Mouse (Mus musculus) hindbrain, embryonic 12.5 days (tissue): ENCODE measurements around the gene Csrnp1. TPM values are rescaled to one million over a fixed set of nuclear protein-coding genes. Genes with fewer than 3 reads are reported as not detected.
A peak's percentile ranks its signal among the peaks of the same experiment; 100 is the strongest.
"Not testable (repeated sequence)": the region's sequence is repeated elsewhere in the genome, so short reads cannot be mapped to it uniquely, and the experiment has no call there.

Source experiments
- ATAC-seq: fragments of 200-750 bp; cut with Nextera tagmentation; 2 replicates; pipeline ENCODE4 v1.8.0; 2017; ENCODE audit warnings: moderate TSS enrichment; ENCODE audit not compliant: low FRiP score
- H3K27ac ChIP-seq: fragments of 300-500 bp; sonication (generic); 2 replicates; pipeline ENCODE4 v1.5.1; 2016; ENCODE audit warnings: mild to moderate bottlenecking
- H3K27me3 ChIP-seq: fragments of 300-500 bp; sonication (generic); 2 replicates; pipeline ENCODE4 v1.6.1; 2016; ENCODE audit warnings: mild to moderate bottlenecking
- H3K36me3 ChIP-seq: fragments of 300-500 bp; sonication (generic); 2 replicates; pipeline ENCODE4 v1.6.1; 2016; ENCODE audit warnings: mild to moderate bottlenecking
- H3K4me1 ChIP-seq: fragments of 300-500 bp; sonication (generic); 2 replicates; pipeline ENCODE4 v1.6.1; 2016
- H3K4me2 ChIP-seq: fragments of 300-500 bp; sonication (generic); replicated peaks from 2 replicates; pipeline ENCODE4 v1.6.1; 2016; ENCODE audit warnings: mild to moderate bottlenecking
- H3K4me3 ChIP-seq: fragments of 300-500 bp; sonication (generic); 2 replicates; pipeline ENCODE4 v1.5.1; 2016; ENCODE audit warnings: mild to moderate bottlenecking
- H3K9ac ChIP-seq: fragments of 300-500 bp; sonication (generic); 2 replicates; pipeline ENCODE4 v1.6.1; 2016; ENCODE audit warnings: mild to moderate bottlenecking, moderate library complexity
- H3K9me3 ChIP-seq: fragments of 300-500 bp; sonication (generic); replicated peaks from 2 replicates; pipeline ENCODE4 v1.6.1; 2016; ENCODE audit warnings: mild to moderate bottlenecking
- WGBS: fragments of 180-500 bp; shearing (Covaris S2); methylation state at CpG from one replicate; pipeline ENCODE4 v1.1.7; 2016; 5-methylcytosine and 5-hydroxymethylcytosine counted together
- polyA plus RNA-seq: library from polyadenylated mRNA; unstranded; fragments of >200 nt; fragmentation: Nextera tagmentation; extraction: Ambion mirVana; gene quantifications from 2 replicates; pipeline ENCODE4 v1.2.1, GENCODE M21; 2016

Csrnp1 gene
- polyA plus RNA-seq, 1 experiment from 2014 or later, result 2.6 TPM

DNA sequence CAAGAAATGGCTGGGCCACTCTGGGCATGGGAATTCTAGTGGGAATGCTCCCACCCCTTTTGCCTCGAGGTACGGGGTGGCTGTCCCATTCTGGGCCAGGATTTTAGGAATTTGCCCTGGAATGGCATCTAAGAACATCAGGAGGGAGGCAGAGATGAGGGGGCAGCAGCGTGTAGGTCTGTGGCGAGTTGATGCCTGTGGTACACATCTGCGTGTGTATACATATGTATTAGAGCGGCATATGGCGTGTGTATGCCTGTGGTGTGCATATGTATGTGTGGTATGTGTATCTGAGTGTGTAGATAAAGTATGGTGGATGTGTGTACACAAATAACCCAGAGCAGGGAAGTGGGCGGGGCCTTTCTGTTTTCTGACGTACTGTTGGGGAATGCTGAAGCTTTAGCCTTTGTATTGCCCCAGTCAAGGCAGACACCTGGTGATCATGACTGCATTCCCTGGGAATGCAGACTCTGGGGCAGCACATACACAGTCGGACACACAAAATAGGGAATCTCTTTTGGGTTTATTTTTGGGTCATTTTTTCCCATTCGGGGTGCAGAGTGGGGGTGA, 28.9 kb upstream of the Csrnp1 start:
- Histone ChIP-seq H3K27ac (no peak overlapping the region), H3K36me3 (no peaks in the 10 kb centered on the region), H3K4me2 (no peak overlapping the region), H3K9ac (no peak overlapping the region), H3K4me3 (no peak overlapping the region), H3K9me3 (no peaks in the 10 kb centered on the region), H3K27me3 (peaks cover 22% of the 10 kb centered on the region), H3K4me1 (peaks cover 9% of the 10 kb centered on the region)
- ATAC-seq, result no peak
- 77% methylated on average over 11 of the region's 11 CpGs for WGBS

DNA sequence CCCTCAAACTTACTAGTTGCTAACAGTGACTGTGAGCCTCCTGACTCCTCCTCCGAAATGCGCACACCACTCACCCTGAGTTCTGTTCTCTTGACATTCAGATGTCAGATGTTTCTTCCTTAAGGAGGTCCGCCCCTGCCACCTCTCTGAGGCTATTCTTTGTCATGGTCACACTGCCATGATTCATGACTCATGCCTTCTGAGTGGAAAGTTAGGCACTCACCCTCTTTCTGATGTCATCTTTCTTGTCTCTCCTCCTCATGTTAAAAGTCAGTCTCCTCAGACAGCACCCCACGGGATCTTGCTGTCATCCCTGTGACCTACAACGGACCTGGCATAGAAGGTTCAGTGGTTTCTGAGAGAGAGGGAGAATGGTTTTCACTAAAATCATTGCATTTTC, 28.3 kb upstream of the Csrnp1 start:
- H3K4me2 ChIP-seq, result no peak overlapping the region

DNA sequence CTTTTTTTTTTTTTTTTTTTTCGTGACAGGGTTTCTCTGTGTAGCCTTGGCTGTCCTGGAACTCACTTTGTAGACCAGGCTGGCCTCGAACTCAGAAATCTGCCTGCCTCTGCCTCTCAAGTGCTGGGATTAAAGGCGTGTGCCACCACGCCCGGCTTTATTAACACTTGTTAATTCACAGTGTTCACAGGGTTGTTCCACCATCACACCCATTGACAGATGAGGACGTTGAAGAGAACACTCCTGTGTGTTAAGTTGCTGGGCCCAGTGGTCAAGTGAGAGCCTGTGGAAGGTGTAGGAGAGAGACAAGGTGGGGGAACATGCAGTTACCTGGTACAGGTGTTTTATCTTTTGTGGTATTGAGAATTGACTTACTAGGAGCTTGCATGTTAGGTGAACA, 27.7 kb upstream of the Csrnp1 start:
- 86% methylated on average over 6 of the region's 6 CpGs for WGBS
- H3K27me3 ChIP-seq, result peaks cover 22% of the 10 kb centered on the region
- not testable (repeated sequence) for H3K4me1 ChIP-seq, H3K27ac ChIP-seq, ATAC-seq, H3K36me3 ChIP-seq, H3K4me2 ChIP-seq, H3K4me3 ChIP-seq, H3K9me3 ChIP-seq, H3K9ac ChIP-seq

More for the DNA sequence above, 28.3 kb upstream of the Csrnp1 start:
- Histone ChIP-seq H3K27ac (no peak overlapping the region), H3K9me3 (no peaks in the 10 kb centered on the region), H3K36me3 (no peaks in the 10 kb centered on the region), H3K9ac (no peak overlapping the region), H3K27me3 (peaks cover 22% of the 10 kb centered on the region), H3K4me3 (no peak overlapping the region), H3K4me1 (peaks cover 9% of the 10 kb centered on the region)
- 82% methylated on average over 5 of the region's 5 CpGs for WGBS
- ATAC-seq, result no peak

DNA sequence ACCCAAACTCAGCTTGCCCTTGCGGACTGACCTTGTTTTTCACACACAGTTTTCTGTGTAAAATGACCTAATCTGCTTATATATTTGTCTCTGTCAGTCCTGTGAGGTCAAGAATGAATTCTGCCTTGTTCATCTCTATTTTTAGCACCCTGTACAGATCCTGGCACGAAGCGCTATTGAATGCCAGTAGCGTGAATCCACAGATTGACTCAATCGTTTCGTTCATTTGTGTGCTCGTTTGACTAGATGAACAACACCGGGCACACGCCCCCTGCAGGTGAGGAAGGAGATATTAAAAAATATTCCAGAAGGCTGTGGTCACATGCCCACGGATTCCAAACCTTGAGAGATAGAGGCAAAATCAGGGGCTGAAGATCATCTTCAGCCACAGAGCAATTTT, 27.1 kb upstream of the Csrnp1 start:
- Histone ChIP-seq H3K9ac (peak overlapping the region; percentile 37), H3K27ac (peak overlapping the region; percentile 77), H3K4me1 (peaks cover 9% of the 10 kb centered on the region), H3K4me2 (peak overlapping the region; percentile 89), H3K27me3 (peaks cover 22% of the 10 kb centered on the region), H3K36me3 (no peaks in the 10 kb centered on the region), H3K4me3 (peak overlapping the region; percentile 52), H3K9me3 (no peaks in the 10 kb centered on the region)
- WGBS, result 1% methylated on average over 10 of the region's 10 CpGs
- peak; percentile 81 for ATAC-seq

DNA sequence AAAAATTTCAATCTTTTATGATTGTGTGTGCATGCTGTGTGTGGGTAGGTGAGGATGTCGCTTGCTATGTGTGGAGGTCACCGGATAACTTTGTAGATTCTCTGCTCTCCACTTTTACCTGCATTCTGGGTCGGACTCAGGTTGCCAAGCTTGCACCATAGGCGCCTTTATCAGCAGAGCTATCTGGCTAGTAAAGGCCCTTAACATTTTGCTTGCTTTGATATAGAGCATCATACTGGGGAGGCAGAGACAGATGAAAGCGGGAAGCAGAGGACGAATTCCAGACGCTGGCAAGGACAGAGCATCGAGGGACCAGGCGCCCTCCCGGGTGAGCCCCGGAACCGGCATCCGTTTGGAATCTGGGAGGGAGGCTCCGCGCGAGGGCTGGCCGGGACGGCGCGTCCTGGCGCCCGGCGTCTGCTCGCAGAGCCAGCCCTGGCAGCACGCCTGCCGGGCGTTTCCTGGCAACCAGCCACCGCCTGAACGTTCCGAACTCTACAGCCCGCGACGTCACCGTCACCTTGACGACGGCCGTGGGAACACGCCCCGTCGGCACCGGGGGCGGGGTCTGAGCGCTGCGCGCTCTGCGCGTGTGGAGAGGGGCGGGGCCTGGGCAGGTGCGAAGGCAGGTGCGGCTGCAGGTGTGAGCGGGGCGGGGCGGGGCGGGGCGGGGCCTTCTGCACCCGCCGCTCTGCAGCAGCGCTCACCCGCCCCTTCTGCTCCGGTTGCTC, 26.5 kb upstream of the Csrnp1 start:
- Histone ChIP-seq H3K4me3 (peak overlapping the region; percentile 52), H3K4me2 (peak overlapping the region; percentile 89), H3K36me3 (no peaks in the 10 kb centered on the region), H3K27ac (peak overlapping the region; percentile 77), H3K4me1 (peaks cover 9% of the 10 kb centered on the region), H3K9me3 (no peaks in the 10 kb centered on the region), H3K9ac (peak overlapping the region; percentile 62), H3K27me3 (peaks cover 19% of the 10 kb centered on the region)
- ATAC-seq, result peak; percentile 93
- 2% methylated on average over 57 of the region's 60 CpGs for WGBS

DNA sequence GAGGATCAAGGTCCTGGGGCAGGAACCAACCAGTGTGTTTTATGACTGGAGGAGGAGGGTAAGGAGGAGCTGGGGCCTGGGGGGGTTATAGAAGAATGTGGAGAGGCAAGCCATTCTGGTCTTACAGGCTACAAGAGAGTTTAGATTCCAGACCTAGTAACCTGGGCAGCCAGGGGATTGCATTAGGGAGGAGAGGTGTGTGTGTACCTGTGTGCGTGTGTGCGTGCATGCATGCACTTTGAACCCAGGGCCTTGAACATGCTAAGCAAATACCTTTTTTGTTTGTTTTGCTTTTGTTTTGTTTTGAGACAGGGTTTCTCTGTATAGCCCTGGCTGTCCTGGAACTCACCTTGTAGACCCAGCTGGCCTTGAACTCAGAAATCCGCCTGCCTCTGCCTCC, 25.4 kb upstream of the Csrnp1 start:
- H3K27me3 ChIP-seq, result peaks cover 12% of the 10 kb centered on the region
- no peaks in the 10 kb centered on the region for H3K9me3 ChIP-seq
- H3K4me2 ChIP-seq, result no peak overlapping the region
- H3K36me3 ChIP-seq, result no peaks in the 10 kb centered on the region
- ATAC-seq, result no peak
- no peak overlapping the region for H3K27ac ChIP-seq
- peaks cover 9% of the 10 kb centered on the region for H3K4me1 ChIP-seq
- no peak overlapping the region for H3K9ac ChIP-seq
- H3K4me3 ChIP-seq, result no peak overlapping the region
- WGBS, result 95% methylated on average over 3 of the region's 3 CpGs

DNA sequence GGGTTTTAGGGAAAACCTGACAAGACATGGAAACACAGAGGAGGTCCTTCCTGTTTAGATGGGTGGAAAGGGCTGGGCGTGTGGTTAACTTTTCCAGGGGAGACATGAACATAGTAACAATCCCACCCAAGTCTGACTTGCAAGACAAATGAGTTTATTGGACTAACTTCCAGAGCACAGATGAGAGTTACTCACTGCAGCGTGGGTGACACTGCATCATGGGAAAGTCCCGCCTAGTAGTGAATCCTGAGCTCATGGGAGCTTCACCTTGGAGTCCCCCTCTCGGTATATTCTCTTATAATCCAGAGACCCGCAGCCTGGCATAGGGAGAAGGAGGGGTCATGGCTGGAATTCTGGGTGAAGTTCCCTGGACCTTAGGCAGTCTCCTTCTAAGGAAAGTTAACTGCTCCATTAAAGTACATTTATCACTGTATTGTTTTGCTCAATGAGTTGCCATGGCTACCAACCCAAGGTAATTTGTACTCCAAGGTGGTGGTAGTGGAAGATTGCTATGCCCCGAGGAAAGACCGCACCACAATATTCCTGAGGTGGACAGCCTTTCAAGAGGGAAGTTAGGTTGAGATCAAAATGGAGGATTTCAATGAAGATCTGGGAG, 24.9 kb upstream of the Csrnp1 start:
- Histone ChIP-seq H3K27ac (no peak overlapping the region), H3K9ac (no peak overlapping the region), H3K4me2 (no peak overlapping the region), H3K36me3 (no peaks in the 10 kb centered on the region), H3K4me1 (peaks cover 9% of the 10 kb centered on the region), H3K4me3 (no peak overlapping the region), H3K27me3 (peaks cover 8% of the 10 kb centered on the region; the same call in 1 of the 2 replicates), H3K9me3 (no peaks in the 10 kb centered on the region)
- 72% methylated on average over 7 of the region's 7 CpGs for WGBS
- no peak for ATAC-seq

DNA sequence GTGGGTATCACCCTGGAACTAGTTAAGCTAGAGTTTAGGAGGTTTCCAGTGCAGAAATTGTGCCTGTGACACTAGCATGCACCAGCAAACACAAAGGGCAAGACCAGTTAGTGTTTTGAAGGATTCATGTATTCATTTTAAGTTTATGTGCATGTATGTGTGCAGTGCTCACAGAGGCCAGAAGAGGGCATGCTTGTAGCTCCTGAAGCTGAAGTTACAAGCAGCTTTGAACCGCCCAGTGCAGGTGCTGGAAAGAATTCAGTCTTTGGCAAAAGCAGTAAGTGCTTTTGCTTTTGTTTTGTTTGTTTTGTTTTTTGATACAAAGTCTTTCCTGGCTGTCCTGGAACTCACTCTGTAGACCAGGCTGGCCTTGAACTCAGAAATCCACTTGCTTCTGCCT, 23.4 kb upstream of the Csrnp1 start:
- Histone ChIP-seq H3K36me3 (no peaks in the 10 kb centered on the region), H3K4me1 (peaks cover 9% of the 10 kb centered on the region), H3K27me3 (peaks cover 4% of the 10 kb centered on the region; the same call in 1 of the 2 replicates), H3K9ac (no peak overlapping the region), H3K4me3 (no peak overlapping the region), H3K9me3 (no peaks in the 10 kb centered on the region), H3K27ac (no peak overlapping the region), H3K4me2 (no peak overlapping the region)
- 86% methylated on average over 1 of the region's 1 CpGs for WGBS
- no peak for ATAC-seq

DNA sequence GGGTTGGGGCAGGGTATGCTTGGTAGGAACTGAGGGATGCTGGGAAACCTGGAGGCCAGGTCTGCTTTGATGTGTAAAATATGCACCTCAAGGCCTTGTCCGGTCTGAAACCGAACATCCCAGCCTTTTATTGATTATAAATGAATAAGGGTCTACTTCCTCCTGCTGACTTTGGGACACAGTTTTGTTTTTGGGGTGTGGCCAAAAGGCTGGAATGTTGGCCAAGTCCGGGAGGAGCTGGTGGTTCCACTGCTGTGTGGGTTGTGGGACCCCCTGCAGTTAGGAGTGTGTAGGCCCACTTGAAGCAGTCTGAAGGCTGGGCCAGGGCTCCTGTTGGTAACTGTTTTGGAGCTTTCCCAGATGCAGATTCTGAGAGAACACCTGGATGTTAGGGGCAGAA, 21.5 kb upstream of the Csrnp1 start:
- Histone ChIP-seq H3K4me3 (no peak overlapping the region), H3K9ac (no peak overlapping the region), H3K27ac (no peak overlapping the region), H3K4me2 (no peak overlapping the region), H3K27me3 (peaks cover 4% of the 10 kb centered on the region; the same call in 1 of the 2 replicates), H3K4me1 (peaks cover 12% of the 10 kb centered on the region; the same call in 1 of the 2 replicates), H3K36me3 (no peaks in the 10 kb centered on the region), H3K9me3 (no peaks in the 10 kb centered on the region)
- WGBS, result 69% methylated on average over 3 of the region's 3 CpGs
- no peak for ATAC-seq

DNA sequence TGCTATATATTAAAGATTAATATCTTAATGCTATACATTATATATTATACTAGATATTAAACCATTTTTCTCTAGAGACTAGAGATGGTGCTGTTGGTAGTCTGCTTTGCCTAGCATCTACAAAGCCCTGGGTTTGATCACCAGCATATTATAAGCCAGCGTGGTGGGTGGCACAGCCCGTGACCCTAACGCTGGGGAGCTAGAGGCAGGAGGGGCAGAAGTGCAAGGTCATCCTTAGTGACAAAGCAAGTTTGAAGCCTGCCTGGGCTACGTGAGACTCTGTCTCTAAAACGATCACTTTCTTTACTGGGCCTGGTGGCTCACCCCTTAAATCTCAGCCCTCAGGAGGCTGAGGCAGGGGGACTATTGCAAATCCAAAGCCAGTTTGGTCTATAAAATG, 18.4 kb upstream of the Csrnp1 start:
- no peak overlapping the region for H3K4me3 ChIP-seq
- no peaks in the 10 kb centered on the region for H3K9me3 ChIP-seq
- peaks cover 7% of the 10 kb centered on the region; the same call in 1 of the 2 replicates for H3K27me3 ChIP-seq
- 76% methylated on average over 5 of the region's 5 CpGs for WGBS
- H3K36me3 ChIP-seq, result no peaks in the 10 kb centered on the region
- no peak overlapping the region for H3K27ac ChIP-seq
- no peak overlapping the region for H3K9ac ChIP-seq
- peaks cover 8% of the 10 kb centered on the region; the same call in 1 of the 2 replicates for H3K4me1 ChIP-seq
- no peak for ATAC-seq
- H3K4me2 ChIP-seq, result no peak overlapping the region

DNA sequence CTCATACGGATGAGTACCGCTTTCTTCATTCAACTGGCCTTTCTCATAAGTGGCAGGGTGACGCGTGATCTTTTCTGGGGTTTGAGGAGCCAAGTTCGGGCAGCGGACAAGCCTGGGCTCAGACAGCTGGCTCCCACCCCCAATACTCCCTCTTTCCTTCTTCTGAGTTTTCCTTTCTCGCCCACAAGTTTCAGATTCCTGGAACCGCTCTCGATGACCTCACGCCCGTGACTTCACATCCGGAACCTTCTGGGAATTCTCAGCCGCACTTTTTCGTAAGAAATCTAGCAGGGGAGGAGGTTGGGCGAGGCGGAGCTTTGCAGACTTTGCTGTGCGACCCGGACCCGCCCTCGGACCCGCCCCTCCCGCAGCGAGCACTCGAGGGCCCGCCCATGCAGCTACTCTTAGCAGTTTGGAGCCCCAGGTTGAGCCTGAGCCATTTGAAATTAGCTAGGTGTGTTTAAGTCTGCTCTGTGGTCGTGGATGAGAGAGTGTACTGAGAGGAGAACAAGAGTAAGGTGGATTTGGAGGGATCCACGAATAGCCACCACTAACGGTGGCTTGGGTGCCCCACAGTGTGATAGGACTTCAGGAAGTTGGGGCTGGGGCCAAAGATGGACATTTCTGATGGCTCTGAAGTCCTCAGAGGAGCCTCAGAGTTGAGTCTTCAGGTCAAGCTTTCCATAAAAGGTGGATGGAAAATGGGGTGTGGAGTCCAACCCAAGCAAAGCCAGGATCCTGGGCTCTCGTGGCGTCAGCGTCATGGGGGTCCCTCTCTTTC, 17.7 kb upstream of the Csrnp1 start:
- peak; percentile 66; the same call in 1 of the 2 replicates for ATAC-seq
- H3K27me3 ChIP-seq, result peaks cover 7% of the 10 kb centered on the region; the same call in 1 of the 2 replicates
- H3K9me3 ChIP-seq, result no peaks in the 10 kb centered on the region
- peak overlapping the region; percentile 55 for H3K4me2 ChIP-seq
- H3K4me3 ChIP-seq, result peak overlapping the region; percentile 27
- peak overlapping the region; percentile 49 for H3K9ac ChIP-seq
- no peak overlapping the region for H3K27ac ChIP-seq
- WGBS, result 10% methylated on average over 31 of the region's 31 CpGs
- peaks cover 8% of the 10 kb centered on the region; the same call in 1 of the 2 replicates for H3K4me1 ChIP-seq
- no peaks in the 10 kb centered on the region for H3K36me3 ChIP-seq

DNA sequence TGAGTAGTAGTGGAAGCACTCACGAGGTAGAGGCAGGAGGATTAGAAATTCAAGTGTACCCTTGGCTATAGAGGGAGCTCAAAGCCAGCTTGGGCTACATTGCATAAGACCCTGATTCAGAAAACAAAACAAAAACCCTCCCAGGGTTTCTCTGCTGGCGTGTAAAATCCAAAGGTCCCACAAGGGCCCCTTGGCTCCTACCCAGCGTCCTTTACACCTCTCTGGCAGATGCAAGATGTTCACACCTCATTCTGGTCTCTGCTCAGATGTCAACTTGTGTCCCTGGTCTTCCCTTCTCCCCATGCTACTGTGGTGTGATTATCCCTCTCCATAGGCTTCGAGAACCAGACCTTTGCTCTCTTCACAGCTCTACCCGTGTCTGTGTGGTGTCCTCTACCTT, 16.3 kb upstream of the Csrnp1 start:
- H3K4me2 ChIP-seq, result no peak overlapping the region
- H3K4me3 ChIP-seq, result no peak overlapping the region
- H3K9me3 ChIP-seq, result no peaks in the 10 kb centered on the region
- peaks cover 8% of the 10 kb centered on the region; the same call in 1 of the 2 replicates for H3K4me1 ChIP-seq
- peaks cover 7% of the 10 kb centered on the region; the same call in 1 of the 2 replicates for H3K27me3 ChIP-seq
- H3K27ac ChIP-seq, result no peak overlapping the region
- ATAC-seq, result no peak
- no peaks in the 10 kb centered on the region for H3K36me3 ChIP-seq
- 80% methylated on average over 5 of the region's 5 CpGs for WGBS
- H3K9ac ChIP-seq, result no peak overlapping the region
